Mouse (Mus musculus) heart, embryonic 11.5 days (tissue): Measurements from ENCODE around the gene Zfp704. TPM values are rescaled to one million over a fixed set of nuclear protein-coding genes. Genes with fewer than 3 reads are reported as not detected.
"Not testable (repeated sequence)": the region's sequence is repeated elsewhere in the genome, so short reads cannot be mapped to it uniquely, and the experiment has no call there.

Source experiments
- ATAC-seq: fragments of 200-750 bp; cut with Nextera tagmentation; replicated peaks from 2 replicates; pipeline ENCODE4 v1.8.0; 2017; ENCODE audit warnings: moderate library complexity; ENCODE audit not compliant: insufficient number of reproducible peaks, low FRiP score, low TSS enrichment
- H3K27ac ChIP-seq: fragments of 300-500 bp; sonication (generic); 2 replicates; pipeline ENCODE4 v1.5.1; 2014; ENCODE audit warnings: mild to moderate bottlenecking, low read depth, low read length
- H3K27me3 ChIP-seq: fragments of 300-500 bp; sonication (generic); 2 replicates; pipeline ENCODE4 v1.6.1; 2014; ENCODE audit warnings: mild to moderate bottlenecking, low read length, mixed read lengths; ENCODE audit not compliant: control insufficient read depth, insufficient read depth
- H3K36me3 ChIP-seq: fragments of 300-500 bp; sonication (generic); 2 replicates; pipeline ENCODE4 v1.6.1; 2014; ENCODE audit warnings: mild to moderate bottlenecking, low read length, moderate library complexity, mixed read lengths; ENCODE audit not compliant: control insufficient read depth, insufficient read depth
- H3K4me1 ChIP-seq: fragments of 300-500 bp; sonication (generic); 2 replicates; pipeline ENCODE4 v1.6.1; 2014; ENCODE audit warnings: low read length; ENCODE audit not compliant: control insufficient read depth, insufficient read depth
- H3K4me2 ChIP-seq: fragments of 300-500 bp; sonication (generic); 2 replicates; pipeline ENCODE4 v1.6.1; 2014; ENCODE audit warnings: mild to moderate bottlenecking, moderate library complexity
- H3K4me3 ChIP-seq: fragments of 300-500 bp; sonication (generic); 2 replicates; pipeline ENCODE4 v1.5.1; 2014; ENCODE audit warnings: low read depth, low read length
- H3K9ac ChIP-seq: fragments of 300-500 bp; sonication (generic); 2 replicates; pipeline ENCODE4 v1.6.1; 2014; ENCODE audit warnings: mild to moderate bottlenecking, low read depth, low read length, moderate library complexity
- H3K9me3 ChIP-seq: fragments of 300-500 bp; sonication (generic); replicated peaks from 2 replicates; pipeline ENCODE4 v1.6.1; 2016; ENCODE audit warnings: low read length; ENCODE audit not compliant: control insufficient read depth
- WGBS: fragments of 180-500 bp; shearing (Covaris S2); extraction: QIAGEN DNeasy Blood & Tissue Kit; methylation state at CpG from one replicate; pipeline ENCODE4 v1.1.7; 2014; ENCODE audit not compliant: insufficient replicate concordance; 5-methylcytosine and 5-hydroxymethylcytosine counted together
- polyA plus RNA-seq: library from polyadenylated mRNA; unstranded; fragments of >200 nt; fragmentation: Nextera tagmentation; extraction: Ambion mirVana; gene quantifications from 2 replicates; pipeline ENCODE4 v1.2.1, GENCODE M21; 2014

Zfp704 gene
- polyA plus RNA-seq, 1 experiment from 2014 or later = 7.9 TPM

DNA sequence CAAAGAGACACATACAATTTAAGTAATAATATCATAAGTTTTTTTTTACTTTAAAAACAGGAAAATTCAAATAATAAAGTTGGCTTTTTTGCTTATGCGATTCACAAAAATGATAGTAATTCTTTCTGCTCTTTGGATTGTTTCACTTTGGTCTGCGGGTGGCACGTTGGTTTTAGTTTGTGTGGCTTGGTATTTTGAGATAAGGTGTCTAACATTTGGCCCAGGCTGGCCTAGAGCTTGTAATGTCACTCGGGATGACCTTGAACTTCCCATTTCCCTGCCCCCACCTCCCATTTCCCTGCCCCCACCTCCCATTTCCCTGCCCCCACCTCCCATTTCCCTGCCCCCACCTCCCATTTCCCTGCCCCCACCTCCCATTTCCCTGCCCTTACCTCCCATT is 39.1 kb downstream of the Zfp704 start:
- Histone ChIP-seq H3K9me3 (no peaks in the 10 kb centered on the region), H3K27me3 (no peaks in the 10 kb centered on the region), H3K4me2 (no peak overlapping the region), H3K27ac (no peak overlapping the region), H3K9ac (no peak overlapping the region), H3K4me1 (peaks cover 8% of the 10 kb centered on the region), H3K36me3 (no peaks in the 10 kb centered on the region), H3K4me3 (no peak overlapping the region)
- 71% methylated on average over 4 of the region's 4 CpGs for WGBS
- no peak for ATAC-seq

DNA sequence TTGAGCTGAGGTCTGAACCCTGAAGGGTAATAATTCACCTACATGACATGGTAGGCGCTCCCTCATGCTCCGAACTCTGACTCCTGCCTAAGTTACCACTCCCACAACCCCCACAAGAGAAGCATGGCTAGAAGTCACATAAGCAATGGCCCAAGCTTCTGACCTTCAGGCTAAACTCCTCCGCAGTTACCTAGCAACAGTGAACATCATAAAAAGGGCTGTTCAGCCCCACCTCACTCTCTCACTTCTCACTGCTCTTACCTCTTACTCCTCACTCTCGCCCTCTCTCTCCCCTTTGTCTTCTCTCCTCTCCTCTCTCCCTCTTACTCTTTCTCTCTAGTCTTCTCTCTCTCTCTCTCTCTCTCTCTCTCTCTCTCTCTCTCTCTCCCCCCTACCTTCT is 40.2 kb downstream of the Zfp704 start:
- not testable (repeated sequence) for H3K27ac ChIP-seq, H3K9me3 ChIP-seq, H3K4me2 ChIP-seq, H3K36me3 ChIP-seq, H3K4me1 ChIP-seq, ATAC-seq, H3K27me3 ChIP-seq, H3K9ac ChIP-seq, H3K4me3 ChIP-seq
- WGBS = 98% methylated on average over 4 of the region's 4 CpGs

DNA sequence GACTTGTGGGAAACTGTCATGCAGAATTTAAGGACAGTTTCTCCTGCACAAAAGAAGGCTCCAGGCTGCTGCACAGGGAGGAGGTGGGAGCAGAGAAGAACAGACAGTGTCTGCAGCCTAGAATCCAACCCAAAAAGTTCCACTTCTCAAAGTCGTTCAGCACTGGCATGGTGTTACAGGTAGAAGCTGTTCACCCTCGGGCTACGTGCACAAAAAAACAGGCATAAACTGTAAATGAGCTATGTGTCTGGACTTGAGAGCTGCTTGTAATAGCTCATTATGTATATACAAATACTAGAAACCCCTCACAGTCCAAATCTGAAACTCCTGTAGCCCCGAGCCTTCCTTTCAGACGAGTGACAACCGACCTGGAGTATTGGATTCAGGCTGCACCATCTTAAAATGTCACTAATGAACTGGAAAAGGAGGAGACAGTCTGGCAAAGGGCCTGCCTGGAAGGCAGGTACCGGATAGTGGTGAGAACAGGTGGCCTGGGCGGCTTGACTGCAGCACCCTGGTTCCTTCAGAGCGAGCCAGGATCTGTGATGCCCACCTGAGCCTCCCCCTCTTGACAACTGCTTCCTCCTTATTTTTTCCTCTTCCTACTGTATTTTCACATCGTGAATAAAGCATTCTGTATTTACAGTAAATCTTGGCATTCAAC is 41.2 kb downstream of the Zfp704 start:
- Histone ChIP-seq H3K27ac (no peak overlapping the region), H3K4me2 (no peak overlapping the region)
- WGBS = 84% methylated on average over 10 of the region's 10 CpGs

DNA sequence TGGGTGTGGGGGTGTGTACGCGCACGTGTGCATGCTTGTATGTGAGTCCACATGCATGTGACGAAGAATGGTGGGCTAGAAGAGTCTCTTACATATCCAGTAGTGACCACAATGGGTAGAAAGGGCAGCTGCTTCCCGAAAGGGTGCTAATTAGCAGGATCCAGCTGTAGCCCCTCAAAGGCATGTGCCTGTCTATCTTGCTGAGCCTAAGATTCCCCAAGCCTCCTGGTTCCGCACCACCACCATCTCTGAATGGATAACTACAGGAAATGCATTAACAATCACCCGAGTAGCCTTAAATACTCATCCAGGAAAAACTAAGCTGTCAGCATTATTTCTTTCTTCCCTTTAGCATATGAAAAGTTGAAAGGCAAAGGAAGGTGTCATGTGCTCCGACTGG is 41.9 kb downstream of the Zfp704 start:
- Histone ChIP-seq H3K27ac (no peak overlapping the region), H3K4me3 (no peak overlapping the region), H3K9me3 (no peaks in the 10 kb centered on the region), H3K36me3 (no peaks in the 10 kb centered on the region), H3K4me1 (no peaks in the 10 kb centered on the region), H3K9ac (no peak overlapping the region), H3K4me2 (no peak overlapping the region), H3K27me3 (no peaks in the 10 kb centered on the region)
- WGBS = 79% methylated on average over 8 of the region's 8 CpGs
- ATAC-seq = no peak

More for the DNA sequence above, 41.2 kb downstream of the Zfp704 start:
- Histone ChIP-seq H3K36me3 (no peaks in the 10 kb centered on the region), H3K4me1 (no peaks in the 10 kb centered on the region), H3K9ac (no peak overlapping the region), H3K4me3 (no peak overlapping the region), H3K9me3 (no peaks in the 10 kb centered on the region), H3K27me3 (no peaks in the 10 kb centered on the region)
- ATAC-seq = no peak

DNA sequence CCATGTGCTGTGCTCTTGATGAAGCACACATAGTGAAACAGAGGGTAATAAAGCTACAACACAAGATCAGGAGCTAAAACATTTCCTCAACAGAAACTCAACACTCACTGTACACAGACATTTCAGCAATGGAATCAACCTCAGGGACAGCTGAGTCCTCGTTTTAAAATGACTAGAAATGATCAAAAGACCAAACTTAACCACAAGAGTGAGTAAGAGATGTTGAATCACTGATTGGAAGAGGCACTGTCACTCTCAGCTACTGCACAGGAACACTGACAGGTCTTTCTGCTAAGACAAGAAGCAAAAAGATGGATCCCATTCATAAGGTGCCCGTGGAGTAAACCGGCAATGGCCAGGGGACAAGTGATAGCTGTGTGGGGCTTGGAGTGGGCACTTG is 43.1 kb downstream of the Zfp704 start:
- H3K4me3 ChIP-seq = no peak overlapping the region
- H3K9me3 ChIP-seq = no peaks in the 10 kb centered on the region
- 78% methylated on average over 3 of the region's 3 CpGs for WGBS
- no peaks in the 10 kb centered on the region for H3K4me1 ChIP-seq
- no peak for ATAC-seq
- no peaks in the 10 kb centered on the region for H3K27me3 ChIP-seq
- H3K36me3 ChIP-seq = no peaks in the 10 kb centered on the region
- H3K4me2 ChIP-seq = no peak overlapping the region
- H3K27ac ChIP-seq = no peak overlapping the region
- H3K9ac ChIP-seq = no peak overlapping the region

DNA sequence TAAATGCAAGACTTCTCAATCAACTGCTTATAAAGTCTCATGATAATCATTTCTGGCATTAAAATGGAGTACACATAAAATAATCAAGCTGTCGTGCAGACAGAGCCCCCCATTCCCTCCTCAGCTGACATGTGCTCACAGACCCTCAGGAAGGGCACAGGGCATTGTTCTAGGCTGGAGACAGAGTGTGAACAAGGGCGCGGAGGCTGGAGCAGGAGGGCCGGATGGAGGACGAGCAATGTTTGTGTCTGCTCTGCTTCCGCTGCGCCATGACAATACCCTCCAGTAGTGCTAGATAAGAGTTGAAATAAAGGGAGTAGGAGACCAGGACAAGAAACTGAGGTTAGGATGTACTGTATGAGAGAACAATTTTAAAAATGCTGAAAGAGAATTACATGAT is 46.3 kb downstream of the Zfp704 start:
- H3K4me2 ChIP-seq = no peak overlapping the region
- no peaks in the 10 kb centered on the region for H3K36me3 ChIP-seq
- H3K27me3 ChIP-seq = no peaks in the 10 kb centered on the region
- no peak overlapping the region for H3K9ac ChIP-seq
- H3K4me3 ChIP-seq = no peak overlapping the region
- H3K27ac ChIP-seq = no peak overlapping the region
- H3K4me1 ChIP-seq = no peaks in the 10 kb centered on the region
- no peaks in the 10 kb centered on the region for H3K9me3 ChIP-seq
- ATAC-seq = no peak
- 58% methylated on average over 7 of the region's 7 CpGs for WGBS

DNA sequence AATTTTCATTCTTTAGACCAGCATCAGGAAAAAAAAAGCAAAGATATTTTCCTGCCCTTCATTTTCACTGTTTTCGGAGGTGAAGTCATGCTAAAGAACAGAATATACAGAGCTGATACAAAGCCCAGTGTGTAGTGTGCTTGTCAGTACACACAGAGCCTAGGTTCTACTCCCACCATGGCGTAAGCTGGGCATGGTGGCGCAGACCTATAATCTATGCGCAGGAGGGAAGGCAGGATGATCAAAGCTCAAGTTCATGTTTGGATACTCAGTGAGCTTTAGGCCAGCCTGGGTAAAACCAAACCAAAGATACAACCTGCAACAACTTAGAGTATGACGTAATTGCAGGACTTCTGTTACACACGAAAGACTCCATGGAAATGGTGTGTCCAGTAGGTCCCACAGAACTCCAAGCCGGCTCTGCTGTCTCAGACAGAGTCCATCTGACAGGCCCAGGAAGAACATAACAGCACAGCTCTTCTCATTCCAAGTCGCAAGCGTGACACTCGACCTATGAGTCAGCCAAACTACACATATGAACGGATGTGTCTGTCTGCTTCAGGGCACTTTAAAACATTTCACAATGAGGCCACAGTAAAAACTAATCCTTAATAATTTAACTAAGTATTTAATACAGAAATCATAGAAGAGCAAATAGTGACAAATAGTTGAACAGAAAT is 47.1 kb downstream of the Zfp704 start:
- Histone ChIP-seq H3K4me1 (no peaks in the 10 kb centered on the region), H3K27me3 (no peaks in the 10 kb centered on the region), H3K4me3 (no peak overlapping the region), H3K9me3 (no peaks in the 10 kb centered on the region), H3K4me2 (no peak overlapping the region), H3K36me3 (no peaks in the 10 kb centered on the region), H3K9ac (no peak overlapping the region), H3K27ac (no peak overlapping the region)
- ATAC-seq = no peak
- WGBS = 79% methylated on average over 11 of the region's 11 CpGs

DNA sequence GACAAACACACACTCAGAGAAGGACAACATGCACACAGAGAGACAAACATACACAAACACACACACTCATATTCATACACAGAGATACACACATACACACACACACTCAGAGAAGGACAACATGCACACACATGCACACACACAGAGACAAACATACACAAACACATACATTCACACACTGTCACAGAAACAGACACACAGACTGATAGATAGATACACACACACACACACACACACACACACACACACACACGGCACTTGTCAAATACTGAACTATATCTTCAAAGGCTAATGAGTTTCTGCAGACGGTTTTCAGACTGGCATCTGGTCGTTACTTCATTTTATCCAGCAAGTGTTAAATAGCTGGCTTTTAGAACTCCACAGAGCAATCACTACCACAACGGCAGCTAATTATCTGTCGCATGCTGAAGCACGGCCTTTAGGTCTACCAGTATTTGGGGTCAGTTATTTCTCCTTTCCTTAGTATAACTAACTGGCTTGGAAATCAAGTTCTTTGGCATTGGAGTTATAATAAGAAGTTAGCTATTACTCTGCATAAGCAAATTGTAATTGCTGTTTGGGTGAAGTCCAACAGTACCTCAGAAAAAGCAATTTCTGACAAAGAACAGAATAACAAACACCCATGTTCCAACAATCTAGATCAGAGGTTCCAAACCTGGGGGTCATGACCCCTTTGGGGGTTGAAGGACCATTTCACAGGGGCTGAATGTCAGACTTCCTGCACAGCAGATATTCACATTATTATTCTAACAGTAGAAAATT is 51.9 kb downstream of the Zfp704 start:
- no peak overlapping the region for H3K9ac ChIP-seq
- H3K36me3 ChIP-seq = no peaks in the 10 kb centered on the region
- H3K4me1 ChIP-seq = peaks cover 5% of the 10 kb centered on the region; the same call in 1 of the 2 replicates
- H3K4me2 ChIP-seq = no peak overlapping the region
- H3K4me3 ChIP-seq = no peak overlapping the region
- no peaks in the 10 kb centered on the region for H3K27me3 ChIP-seq
- no peaks in the 10 kb centered on the region for H3K9me3 ChIP-seq
- no peak overlapping the region for H3K27ac ChIP-seq
- ATAC-seq = no peak
- WGBS = 67% methylated on average over 6 of the region's 6 CpGs
